Mouse (Mus musculus) E14TG2a.4 (cell line): ENCODE measurements at regions not wholly inside any gene's neighbourhood (a gene's known extent, or its start where the extent isn't known, plus 50 kb on each side); places are given as distances from the start of the nearest gene placed in this dataset.

Experiments
- H3K27me3 ChIP-seq: 2 replicates; pipeline ENCODE4 v1.6.1; 2014; ENCODE audit warnings: low read length, control low read depth; ENCODE audit not compliant: insufficient read depth
- H3K36me3 ChIP-seq: 2 replicates; pipeline ENCODE4 v1.6.1; 2014; ENCODE audit warnings: low read length, control low read depth; ENCODE audit not compliant: insufficient read depth
- H3K4me1 ChIP-seq: replicated peaks from 2 replicates; pipeline ENCODE4 v1.6.1; 2014; ENCODE audit warnings: low read depth, low read length, control low read depth
- H3K4me3 ChIP-seq: replicated peaks from 2 replicates; pipeline ENCODE4 v1.5.1; 2014; ENCODE audit warnings: mild to moderate bottlenecking, low read length
- H3K9me3 ChIP-seq: 2 replicates; pipeline ENCODE4 v1.6.1; 2014; ENCODE audit warnings: low read length, control low read depth
- CTCF ChIP-seq: conservative IDR thresholded peaks from 2 replicates; pipeline ENCODE4 v1.5.1; 2014; ENCODE audit warnings: low read length
- NANOG ChIP-seq: IDR thresholded peaks from 2 replicates; pipeline ENCODE4 v1.6.1; 2014; ENCODE audit warnings: borderline replicate concordance, low read length, mixed read lengths
- POU5F1 ChIP-seq: IDR thresholded peaks from 2 replicates; pipeline ENCODE4 v1.6.1; 2014; ENCODE audit warnings: low read length, borderline replicate concordance

- peaks cover 9% of the 10 kb centered on the region for H3K27me3 ChIP-seq
- no peak for TF ChIP-seq NANOG
- H3K4me3 ChIP-seq: no peak overlapping the region
- H3K36me3 ChIP-seq: no peaks in the 10 kb centered on the region
- H3K9me3 ChIP-seq: no peaks in the 10 kb centered on the region
- peaks cover 6% of the 10 kb centered on the region for H3K4me1 ChIP-seq
These were observed 268.6 kb upstream of the Nfe2l3 start for GRCm38 (mm10) chr6:51163882-51164281.

- no peaks in the 10 kb centered on the region for H3K9me3 ChIP-seq
- no peaks in the 10 kb centered on the region for H3K36me3 ChIP-seq
- H3K4me1 ChIP-seq: peaks cover 24% of the 10 kb centered on the region
- peaks cover 21% of the 10 kb centered on the region for H3K27me3 ChIP-seq
- no peak for TF ChIP-seq POU5F1
- TF ChIP-seq NANOG: no peak
- no peak for TF ChIP-seq CTCF
- no peak overlapping the region for H3K4me3 ChIP-seq
These were observed 265.4 kb upstream of the Nfe2l3 start for GRCm38 (mm10) chr6:51167028-51167427.

GRCm38 (mm10) chr6:51168048-51168447, 264.4 kb upstream of the Nfe2l3 start:
- no peaks in the 10 kb centered on the region for H3K36me3 ChIP-seq
- H3K4me1 ChIP-seq: peaks cover 33% of the 10 kb centered on the region
- peak overlapping the region; percentile 71; the same call in 1 of the 2 replicates for H3K4me3 ChIP-seq
- TF ChIP-seq CTCF (peak; percentile 65), POU5F1 (no peak)
- peaks cover 25% of the 10 kb centered on the region for H3K27me3 ChIP-seq
- H3K9me3 ChIP-seq: no peaks in the 10 kb centered on the region

GRCm38 (mm10) chr6:51168775-51169695, 263.4 kb upstream of the Nfe2l3 start:
- TF ChIP-seq NANOG: no peak
- TF ChIP-seq POU5F1: no peak
- TF ChIP-seq CTCF: no peak
- Histone ChIP-seq H3K36me3 (no peaks in the 10 kb centered on the region), H3K9me3 (no peaks in the 10 kb centered on the region), H3K27me3 (peaks cover 33% of the 10 kb centered on the region), H3K4me3 (peak overlapping the region; percentile 71), H3K4me1 (peaks cover 42% of the 10 kb centered on the region)

- Histone ChIP-seq H3K9me3 (no peaks in the 10 kb centered on the region), H3K4me1 (peaks cover 51% of the 10 kb centered on the region), H3K36me3 (no peaks in the 10 kb centered on the region), H3K27me3 (peaks cover 42% of the 10 kb centered on the region), H3K4me3 (0 out of 2 replicates have a peak overlapping the region, but pooled peaks have one; percentile 23)
- TF ChIP-seq CTCF (no peak), POU5F1 (no peak), NANOG (no peak)
These were observed 262.5 kb upstream of the Nfe2l3 start for GRCm38 (mm10) chr6:51169971-51170411.

GRCm38 (mm10) chr6:51170414-51170813, 262.1 kb upstream of the Nfe2l3 start:
- H3K9me3 ChIP-seq: no peaks in the 10 kb centered on the region
- TF ChIP-seq NANOG: no peak
- peak; percentile 69 for TF ChIP-seq CTCF
- H3K4me1 ChIP-seq: peaks cover 55% of the 10 kb centered on the region
- peak overlapping the region; percentile 23; the same call in 1 of the 2 replicates for H3K4me3 ChIP-seq
- peaks cover 47% of the 10 kb centered on the region for H3K27me3 ChIP-seq
- no peaks in the 10 kb centered on the region for H3K36me3 ChIP-seq

GRCm38 (mm10) chr6:51170871-51171270, 261.6 kb upstream of the Nfe2l3 start:
- Histone ChIP-seq H3K4me1 (peaks cover 55% of the 10 kb centered on the region), H3K4me3 (no peak overlapping the region; the same call in 1 of the 2 replicates), H3K27me3 (peaks cover 51% of the 10 kb centered on the region), H3K9me3 (no peaks in the 10 kb centered on the region), H3K36me3 (no peaks in the 10 kb centered on the region)
- no peak for TF ChIP-seq POU5F1
- no peak for TF ChIP-seq NANOG
- TF ChIP-seq CTCF: peak; percentile 41; the same call in 1 of the 2 replicates

GRCm38 (mm10) chr6:51171761-51172160, 260.7 kb upstream of the Nfe2l3 start:
- H3K4me3 ChIP-seq: peak overlapping the region; percentile 35; the same call in 1 of the 2 replicates
- no peaks in the 10 kb centered on the region for H3K9me3 ChIP-seq
- H3K27me3 ChIP-seq: peaks cover 60% of the 10 kb centered on the region
- H3K36me3 ChIP-seq: no peaks in the 10 kb centered on the region
- H3K4me1 ChIP-seq: peaks cover 55% of the 10 kb centered on the region
- TF ChIP-seq CTCF: no peak
- no peak for TF ChIP-seq NANOG
- TF ChIP-seq POU5F1: no peak
